Mouse (Mus musculus) bone marrow, adult 2 months (tissue): Measurements from ENCODE around the gene Col27a1.

Experiments used
- CTCF ChIP-seq: fragments of 200-500 bp; IDR thresholded peaks from 2 replicates; pipeline ENCODE4 v1.5.1; 2011; ENCODE audit warnings: low read length, control low read depth; ENCODE audit not compliant: control insufficient read depth, insufficient read depth
- POLR2A ChIP-seq: fragments of 200-500 bp; IDR thresholded peaks from 2 replicates; pipeline ENCODE4 v1.6.1; 2011; ENCODE audit warnings: low read depth, mild to moderate bottlenecking, control low read depth, low read length, borderline replicate concordance; ENCODE audit not compliant: control insufficient read depth

DNA sequence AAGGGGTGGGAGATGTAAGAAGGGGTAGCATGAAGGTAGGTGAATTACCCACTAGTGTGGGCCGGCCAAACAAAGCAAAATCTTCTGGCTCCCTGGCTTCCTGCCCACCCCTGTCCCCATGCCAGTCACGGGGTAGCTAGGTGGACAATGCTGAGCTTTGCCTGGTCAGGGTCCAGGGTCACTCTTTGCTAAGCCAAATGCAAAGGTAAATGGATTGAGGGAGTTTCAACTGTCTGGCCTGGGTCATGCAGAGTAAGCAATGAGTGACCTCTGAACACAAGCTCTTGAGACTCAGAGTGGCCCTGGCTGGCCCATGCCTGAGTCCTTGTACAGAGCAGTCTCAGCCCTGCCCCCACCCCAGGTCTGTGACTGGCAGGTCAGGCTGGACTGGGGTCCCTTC lies 22.4 kb downstream of the Col27a1 start:
- TF ChIP-seq POLR2A (no peak), CTCF (no peak)
